Mouse (Mus musculus) megakaryocyte-erythroid progenitor cell, adult 5-6 weeks (primary cell): ENCODE data around the gene Lrch3. TPM values are rescaled to one million over a fixed set of nuclear protein-coding genes. Genes with fewer than 3 reads are reported as not detected.
A peak's percentile ranks its signal among the peaks of the same experiment; 100 is the strongest.
"Not testable (repeated sequence)": the region's sequence is repeated elsewhere in the genome, so short reads cannot be mapped to it uniquely, and the experiment has no call there.

Experiments
- ATAC-seq: replicated peaks from 2 replicates; pipeline ENCODE4 v1.8.0; 2016; ENCODE audit warnings: mild to moderate bottlenecking, inconsistent platforms; ENCODE audit not compliant: severe bottlenecking, poor library complexity, low FRiP score, low TSS enrichment
- total RNA-seq, 2 experiments: library from RNA; stranded (forward) in 1 of 2; stranded (reverse) in 1 of 2; fragments of 200-1000, 215-1000 nt in 1 of 2; fragments of >200 nt in 1 of 2; fragmentation: Nextera tagmentation in 1 of 2; gene quantifications; 2 replicates each; pipeline ENCODE4 v1.2.3; 2014 to 2017

Gene Lrch3
- 15.6 and 27.2 TPM in 2 replicates for total RNA-seq (2014; fragmentation: Nextera tagmentation)
- total RNA-seq (2017) = 13.1 and 25.3 TPM in 2 replicates

GRCm38 (mm10) chr16:32913937-32914881 lies at the start of gene Lrch3:
Gene Lrch3 (plus strand): TSS chr16:32914100.
- ATAC-seq = peak; percentile 82

GRCm38 (mm10) chr16:32865401-32865800 lies 48.5 kb upstream of the Lrch3 start:
- ATAC-seq = no peak

GRCm38 (mm10) chr16:32866713-32867112 lies 47.2 kb upstream of the Lrch3 start:
- ATAC-seq = no peak

- ATAC-seq = peak; percentile 99
These were observed 45.9 kb upstream of the Lrch3 start for GRCm38 (mm10) chr16:32867919-32868552.

GRCm38 (mm10) chr16:32870231-32870630 lies 43.7 kb upstream of the Lrch3 start:
- ATAC-seq = no peak

DNA sequence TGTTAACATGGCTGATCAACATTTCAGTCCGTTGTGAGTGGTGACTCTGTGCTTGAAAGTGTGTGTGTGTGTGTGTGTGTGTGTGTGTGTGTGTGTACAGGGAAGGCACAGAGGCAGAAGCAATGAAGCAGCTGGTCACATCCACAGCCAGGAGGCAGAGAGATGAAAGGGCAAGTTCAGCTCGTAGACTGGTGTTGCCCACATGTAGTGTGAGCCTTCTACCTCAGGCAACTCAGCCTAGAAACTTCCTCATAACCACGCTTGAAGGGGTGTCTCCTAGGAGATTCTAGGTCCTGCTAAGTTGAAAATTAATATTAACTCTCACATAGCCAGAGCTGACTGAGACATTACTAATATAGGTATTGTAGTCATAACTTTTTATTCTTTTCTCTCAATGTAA lies 40.5 kb upstream of the Lrch3 start:
- no peak for ATAC-seq

GRCm38 (mm10) chr16:32875281-32875680 lies 38.6 kb upstream of the Lrch3 start:
- not testable (repeated sequence) for ATAC-seq

- no peak for ATAC-seq
These were observed 38.1 kb upstream of the Lrch3 start for GRCm38 (mm10) chr16:32875847-32876246.

DNA sequence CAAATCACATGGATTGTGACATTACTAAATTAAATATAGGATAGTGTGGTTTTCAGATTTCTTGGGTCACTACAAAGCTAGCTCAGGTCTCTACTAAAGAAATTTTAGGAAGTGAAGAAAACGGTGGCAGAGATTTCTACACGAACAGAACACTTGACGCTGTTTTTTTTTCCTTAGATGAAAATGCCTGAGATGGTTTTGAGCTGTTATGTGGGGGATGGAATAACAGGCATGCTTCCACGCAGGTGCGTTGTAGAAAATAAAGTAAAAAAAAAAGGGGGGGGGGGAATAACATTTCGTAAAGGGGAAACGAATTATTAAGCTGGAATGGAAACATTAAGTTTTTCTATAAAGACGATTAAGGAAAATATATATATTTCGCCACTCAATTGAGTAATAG lies 37.1 kb upstream of the Lrch3 start:
- no peak for ATAC-seq

DNA sequence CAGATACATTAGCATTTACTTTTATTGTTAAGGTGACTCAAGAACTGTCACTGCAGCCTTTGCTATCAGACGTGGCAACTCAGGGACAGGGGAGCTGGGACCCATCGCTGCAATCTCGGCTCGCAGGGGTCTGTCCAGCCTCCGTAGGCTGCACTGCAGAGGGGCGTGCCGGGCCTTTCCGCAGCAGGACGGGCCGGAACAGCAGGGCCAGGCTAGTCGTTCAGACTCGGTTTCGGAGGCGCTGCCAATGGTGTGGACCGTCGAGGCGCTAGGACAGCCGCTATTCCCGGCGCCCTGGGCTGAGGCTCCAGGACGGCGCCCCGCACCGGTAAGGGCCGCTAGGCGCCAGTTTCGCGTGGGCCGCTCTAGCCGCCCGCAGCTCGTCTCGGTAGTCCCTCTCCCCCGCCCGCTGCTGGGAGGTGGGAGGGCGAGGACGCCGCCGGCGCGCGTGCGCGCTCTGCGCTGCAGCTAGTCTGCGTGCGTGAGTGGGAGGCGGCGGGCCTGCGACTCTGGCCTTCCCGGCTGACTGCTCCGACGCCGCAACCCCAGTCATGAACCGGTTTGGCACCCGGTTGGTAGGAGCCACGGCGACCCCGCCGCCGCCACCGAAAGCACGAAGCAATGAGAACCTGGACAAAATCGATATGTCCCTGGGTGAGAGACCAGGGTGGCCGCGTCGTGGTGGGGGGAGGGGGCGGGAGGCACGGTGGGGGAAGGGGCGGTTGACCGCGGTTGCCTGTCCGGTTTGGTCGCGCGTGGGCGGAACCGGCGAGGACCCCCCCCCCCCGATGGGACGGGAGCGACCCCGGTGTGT lies 36.4 kb upstream of the Lrch3 start, which contains the start of the genes Fyttd1 and Rubcn:
Gene Fyttd1, plus strand, starts transcription at position 158 of the 814 bp plus-strand sequence.
Gene Rubcn, minus strand, starts transcription at position 424 of the 814 bp plus-strand sequence.
- peak; percentile 95 for ATAC-seq

- ATAC-seq = no peak
These were observed 35.7 kb upstream of the Lrch3 start for GRCm38 (mm10) chr16:32878157-32878598.

DNA sequence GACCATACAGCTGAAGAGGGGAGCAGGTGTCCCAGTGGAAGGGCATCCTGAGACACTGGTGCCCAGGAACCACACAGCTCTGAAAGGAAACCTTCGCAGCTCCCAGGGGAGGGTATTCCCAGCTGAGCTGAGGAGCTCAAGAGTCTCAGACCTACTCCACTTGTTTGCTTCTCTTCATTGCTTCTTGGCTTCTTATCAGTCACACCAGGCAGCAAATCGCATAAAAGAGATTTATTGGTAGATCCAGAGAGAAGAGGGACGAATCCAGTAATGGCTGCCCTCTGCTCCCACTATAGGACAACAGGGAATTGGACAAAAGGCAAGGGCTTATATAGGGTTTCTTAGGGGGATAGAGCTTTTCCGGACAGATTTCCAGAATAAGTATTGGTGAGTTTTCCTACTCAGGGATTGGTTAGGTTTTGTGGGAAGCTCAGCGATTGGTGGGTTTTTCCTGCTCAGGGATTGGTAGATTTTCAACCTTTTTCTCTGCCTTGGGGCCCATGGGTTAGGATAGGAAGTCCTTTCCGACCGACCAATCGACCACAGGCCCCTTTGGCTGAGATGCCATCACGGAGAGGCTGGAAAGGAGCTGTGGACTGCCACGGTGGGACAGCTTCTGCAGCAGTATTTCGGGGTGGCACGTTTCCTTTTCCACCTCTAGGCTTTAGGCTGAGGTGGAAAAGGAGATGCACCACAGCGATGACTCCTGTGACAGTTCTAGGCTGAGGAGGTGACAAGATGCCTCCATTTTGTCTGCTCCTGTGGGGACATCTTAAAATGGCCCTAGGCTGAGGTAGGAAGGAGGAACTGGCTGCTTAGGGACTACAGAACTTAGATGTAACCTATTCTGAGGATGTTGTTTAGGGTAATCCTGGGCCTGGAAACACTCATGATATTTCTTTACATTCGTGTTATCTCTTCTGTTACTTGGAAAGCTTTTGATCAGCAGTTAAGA lies 34.7 kb upstream of the Lrch3 start:
- no peak for ATAC-seq

DNA sequence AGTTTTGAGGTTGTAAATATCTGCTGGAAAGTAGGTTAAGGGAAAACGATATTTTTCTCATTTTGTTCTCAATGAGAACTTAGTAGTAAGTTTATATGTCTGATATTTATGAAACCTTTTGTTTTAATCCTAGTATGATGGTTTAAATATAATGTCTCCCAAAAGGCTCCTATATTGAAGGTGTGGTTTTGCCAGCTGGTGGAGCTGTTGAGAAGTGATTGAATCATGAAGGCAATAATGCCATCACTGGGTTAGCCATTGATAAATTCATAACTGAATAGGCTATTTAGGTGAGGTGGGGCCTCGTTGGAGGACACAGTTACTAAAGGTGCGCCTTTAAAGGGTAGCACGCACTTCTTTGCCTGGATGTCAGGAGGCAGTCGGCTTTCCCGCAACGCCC lies 32.4 kb upstream of the Lrch3 start:
- no peak for ATAC-seq

GRCm38 (mm10) chr16:32887996-32888395 lies 25.9 kb upstream of the Lrch3 start:
- ATAC-seq = no peak

GRCm38 (mm10) chr16:32889881-32890280 lies 24.0 kb upstream of the Lrch3 start:
- ATAC-seq = no peak

DNA sequence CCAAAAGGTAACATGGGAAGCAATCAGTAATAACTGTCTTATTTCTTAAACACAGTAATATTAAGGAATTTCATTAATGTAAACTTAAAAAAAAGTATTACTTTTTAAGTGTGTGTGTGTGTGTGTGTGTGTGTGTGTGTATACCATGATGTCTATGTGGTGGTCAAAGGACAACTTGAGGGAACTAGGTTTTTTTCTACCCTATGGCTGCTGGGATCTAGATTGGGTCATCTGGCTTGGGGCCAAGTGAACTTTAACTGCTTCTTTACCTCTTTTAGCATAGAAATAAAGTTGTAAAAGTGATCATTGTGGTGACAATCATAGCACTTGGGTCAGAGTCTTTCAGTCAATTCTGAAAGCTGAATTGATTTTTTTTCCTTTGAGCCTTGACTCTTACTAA lies 17.8 kb upstream of the Lrch3 start:
- ATAC-seq = no peak

DNA sequence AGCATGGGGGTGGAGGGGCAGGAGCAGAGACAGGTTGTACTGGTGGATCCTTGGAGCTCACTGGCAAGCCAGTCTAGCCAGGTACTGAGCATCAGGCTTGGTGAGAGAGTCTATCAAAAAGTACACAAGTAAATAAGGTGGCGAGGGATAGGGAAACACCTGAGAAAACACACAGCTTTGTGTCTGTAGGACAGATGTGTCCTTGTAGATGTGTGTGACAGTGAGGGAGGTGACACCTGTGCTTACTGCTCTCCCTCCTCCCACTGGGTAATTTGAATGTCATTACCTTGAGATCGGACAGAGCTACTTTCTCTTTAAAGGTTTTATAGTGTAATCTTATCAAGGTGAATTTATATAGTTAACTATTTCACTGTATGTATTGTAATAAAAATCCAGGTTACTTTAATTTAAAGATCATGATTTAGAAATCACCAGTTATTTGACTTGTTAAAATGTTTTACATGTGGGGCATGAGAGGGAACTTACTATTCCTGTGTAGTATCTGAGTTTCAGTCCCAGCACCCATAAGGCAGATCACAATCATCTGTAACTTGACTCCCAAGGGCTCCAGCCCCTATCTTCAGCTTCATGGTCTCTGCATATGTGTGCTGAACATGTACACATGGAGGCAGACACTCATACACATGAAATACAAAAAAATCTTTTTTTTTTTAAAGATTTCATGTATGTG lies 12.4 kb upstream of the Lrch3 start:
- ATAC-seq = no peak

DNA sequence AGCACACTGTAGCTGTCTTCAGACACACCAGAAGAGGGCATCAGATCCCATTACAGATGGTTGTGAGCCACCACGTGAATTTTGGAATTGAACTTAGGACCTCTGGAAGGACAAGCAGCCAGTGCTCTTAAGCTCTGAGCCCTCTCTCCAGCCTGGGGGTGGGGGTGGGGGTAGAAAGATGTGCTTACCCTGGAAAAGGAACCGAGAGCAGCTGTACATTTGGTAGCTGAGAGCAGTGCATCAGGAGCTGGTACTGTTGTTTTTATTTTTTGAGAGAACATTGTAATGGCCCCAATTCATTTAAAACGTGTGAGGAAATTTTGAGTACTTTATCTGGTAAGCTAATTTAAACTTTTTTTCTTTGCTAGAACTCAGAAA lies 11.9 kb upstream of the Lrch3 start:
- ATAC-seq = no peak
